Mouse (Mus musculus): ENCODE measurements around the gene Fpr3. TPM values are rescaled to one million over a fixed set of nuclear protein-coding genes. Genes with fewer than 3 reads are reported as not detected.
"Not testable (repeated sequence)": the region's sequence is repeated elsewhere in the genome, so short reads cannot be mapped to it uniquely, and the experiment has no call there.

Gene Fpr3
- not detected in 2 replicates for polyA plus RNA-seq (2016; fragmentation: Nextera tagmentation; extraction: Ambion mirVana)

GRCm38 (mm10) chr17:17887774-17888248, at the start of gene Fpr3, which contains the start of gene Fpr2:
TSS of gene Fpr3 (plus strand) at chr17:17887852.
TSS of gene Fpr2 (plus strand) at chr17:17887824.
- Histone ChIP-seq H3K4me1 (no peaks in the 10 kb centered on the region), H3K4me3 (no peak within 1 kb of the TSS), H3K4me2 (replicated peaks) (no peak within 1 kb of the TSS), H3K9ac (no peak within 1 kb of the TSS), H3K27me3 (no peaks in the 10 kb centered on the region), H3K27ac (no peak within 1 kb of the TSS), H3K36me3 (no peaks in the 10 kb centered on the region), H3K9me3 (no peaks in the 10 kb centered on the region)
- 53% methylated on average over 1 of the region's 1 CpGs for WGBS
- ATAC-seq (ENCODE audit: insufficient number of reproducible peaks, insufficient read depth, low FRiP score, low TSS enrichment), result no peak

GRCm38 (mm10) chr17:17837919-17838701, 49.5 kb upstream of the Fpr3 start:
- Histone ChIP-seq H3K4me3 (peak overlapping the region; percentile 40), H3K4me1 (peaks cover 51% of the 10 kb centered on the region), H3K9ac (peak overlapping the region; percentile 43), H3K27ac (peak overlapping the region; percentile 77), H3K36me3 (peaks cover 81% of the 10 kb centered on the region), H3K4me2 (replicated peaks) (peak overlapping the region; percentile 63), H3K9me3 (no peaks in the 10 kb centered on the region), H3K27me3 (no peaks in the 10 kb centered on the region)
- peak; percentile 95 for ATAC-seq (ENCODE audit: insufficient number of reproducible peaks, insufficient read depth, low FRiP score, low TSS enrichment)
- 1% methylated on average over 41 of the region's 43 CpGs for WGBS

- Histone ChIP-seq H3K27ac (no peak overlapping the region), H3K4me2 (replicated peaks) (no peak overlapping the region), H3K4me1 (peaks cover 39% of the 10 kb centered on the region), H3K4me3 (no peak overlapping the region), H3K36me3 (peaks cover 76% of the 10 kb centered on the region), H3K9me3 (no peaks in the 10 kb centered on the region), H3K9ac (no peak overlapping the region), H3K27me3 (no peaks in the 10 kb centered on the region)
- ATAC-seq (ENCODE audit: insufficient number of reproducible peaks, insufficient read depth, low FRiP score, low TSS enrichment), result no peak
- WGBS, result 93% methylated on average over 2 of the region's 2 CpGs
These were observed 48.4 kb upstream of the Fpr3 start for GRCm38 (mm10) chr17:17839276-17839675.

DNA sequence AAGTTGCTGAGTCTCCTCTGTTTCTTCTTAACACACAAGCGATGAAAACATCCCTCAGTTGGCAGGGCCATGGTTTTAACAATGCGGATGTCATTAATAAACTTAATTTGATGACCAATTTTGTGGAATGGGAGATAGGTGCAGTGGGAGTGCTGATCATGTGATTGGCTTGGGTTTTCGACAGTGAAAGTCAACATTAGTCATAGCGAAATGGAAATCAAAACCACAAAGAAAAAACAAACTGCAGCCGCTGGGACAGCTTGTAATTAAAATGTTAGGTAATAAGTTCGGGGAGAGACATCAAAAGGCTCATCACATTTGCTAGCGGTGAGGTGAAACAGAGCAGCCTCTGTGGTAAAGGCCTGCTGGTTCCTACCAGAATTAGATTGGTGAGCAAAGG, 46.9 kb upstream of the Fpr3 start:
- H3K9ac ChIP-seq, result no peak overlapping the region
- no peak overlapping the region for H3K27ac ChIP-seq
- H3K4me2 ChIP-seq (replicated peaks), result no peak overlapping the region
- no peak for ATAC-seq (ENCODE audit: insufficient number of reproducible peaks, insufficient read depth, low FRiP score, low TSS enrichment)
- no peak overlapping the region for H3K4me3 ChIP-seq
- H3K4me1 ChIP-seq, result peaks cover 25% of the 10 kb centered on the region
- H3K27me3 ChIP-seq, result no peaks in the 10 kb centered on the region
- H3K9me3 ChIP-seq, result no peaks in the 10 kb centered on the region
- 87% methylated on average over 7 of the region's 7 CpGs for WGBS
- peaks cover 61% of the 10 kb centered on the region for H3K36me3 ChIP-seq

- peak; percentile 49; the same call in 1 of the 2 replicates for ATAC-seq (ENCODE audit: insufficient number of reproducible peaks, insufficient read depth, low FRiP score, low TSS enrichment)
- WGBS, result 76% methylated on average over 27 of the region's 27 CpGs
These were observed 44.0 kb upstream of the Fpr3 start for GRCm38 (mm10) chr17:17843534-17844261.

GRCm38 (mm10) chr17:17844606-17845005, 43.0 kb upstream of the Fpr3 start:
- H3K4me1 ChIP-seq; H3K27me3 ChIP-seq; ATAC-seq (ENCODE audit: insufficient number of reproducible peaks, insufficient read depth, low FRiP score, low TSS enrichment); H3K9me3 ChIP-seq; H3K4me2 ChIP-seq (replicated peaks); H3K4me3 ChIP-seq; H3K9ac ChIP-seq; H3K27ac ChIP-seq: not testable (repeated sequence)
- H3K36me3 ChIP-seq, result peaks cover 41% of the 10 kb centered on the region
- 78% methylated on average over 3 of the region's 3 CpGs for WGBS

More at GRCm38 (mm10) chr17:17843534-17844261, 44.0 kb upstream of the Fpr3 start:
- Histone ChIP-seq H3K9ac (no peak overlapping the region), H3K27me3 (no peaks in the 10 kb centered on the region), H3K9me3 (no peaks in the 10 kb centered on the region), H3K4me1 (peaks cover under 1% of the 10 kb centered on the region; the same call in 1 of the 2 replicates), H3K36me3 (peaks cover 46% of the 10 kb centered on the region), H3K4me3 (no peak overlapping the region), H3K4me2 (replicated peaks) (no peak overlapping the region), H3K27ac (no peak overlapping the region)

DNA sequence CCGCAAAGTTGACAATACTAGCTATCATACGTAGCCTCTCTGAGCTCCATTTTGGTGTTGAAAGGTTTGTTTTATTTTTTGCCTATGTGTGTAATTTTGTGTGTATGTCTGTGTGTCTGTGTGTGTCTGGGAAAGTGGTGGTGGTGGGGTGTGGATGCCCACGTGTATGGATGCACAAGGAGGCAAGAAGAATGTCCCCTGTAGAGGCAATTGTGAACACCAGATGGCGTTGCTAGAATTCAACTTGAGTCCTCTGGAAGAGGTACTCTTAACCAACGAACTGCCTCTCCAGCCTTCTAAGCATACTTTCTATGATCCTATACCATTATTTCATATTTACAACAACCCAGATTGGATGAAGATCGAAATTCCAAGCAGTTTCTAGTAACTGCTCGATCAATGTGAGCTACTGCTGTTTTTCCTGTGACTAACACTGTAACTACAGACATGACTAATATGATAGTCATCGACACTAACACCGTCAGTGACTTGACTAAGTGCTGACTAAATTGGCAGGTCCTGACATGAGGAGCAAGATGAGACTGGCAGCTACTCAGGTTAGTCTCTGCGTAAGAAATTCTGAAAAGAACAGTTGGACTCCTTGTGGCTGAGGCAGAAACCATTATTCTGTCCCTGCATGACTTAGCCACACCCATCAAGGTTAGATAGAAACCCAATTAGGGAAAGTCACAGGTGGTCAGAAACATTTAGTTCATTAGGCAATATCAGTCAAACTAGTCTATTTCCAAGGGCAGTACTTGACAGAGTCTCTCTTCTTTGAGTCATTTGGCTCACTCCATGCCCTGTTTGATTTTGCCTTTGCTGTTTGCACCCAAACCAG, 42.2 kb upstream of the Fpr3 start:
- H3K27ac ChIP-seq, result no peak overlapping the region
- WGBS, result 74% methylated on average over 10 of the region's 10 CpGs
- H3K9me3 ChIP-seq, result no peaks in the 10 kb centered on the region
- H3K36me3 ChIP-seq, result peaks cover 34% of the 10 kb centered on the region
- H3K27me3 ChIP-seq, result peaks cover 11% of the 10 kb centered on the region
- H3K4me2 ChIP-seq (replicated peaks), result no peak overlapping the region
- no peak for ATAC-seq (ENCODE audit: insufficient number of reproducible peaks, insufficient read depth, low FRiP score, low TSS enrichment)
- no peak overlapping the region for H3K9ac ChIP-seq
- 0 out of 2 replicates have a peak, but pooled peaks cover 4% of the 10 kb centered on the region for H3K4me1 ChIP-seq
- H3K4me3 ChIP-seq, result no peak overlapping the region

GRCm38 (mm10) chr17:17848988-17849387, 38.7 kb upstream of the Fpr3 start:
- 73% methylated on average over 2 of the region's 2 CpGs for WGBS
- no peak overlapping the region for H3K9ac ChIP-seq
- peaks cover 13% of the 10 kb centered on the region for H3K27me3 ChIP-seq

GRCm38 (mm10) chr17:17849906-17850712, 37.5 kb upstream of the Fpr3 start:
- no peaks in the 10 kb centered on the region for H3K9me3 ChIP-seq
- peak overlapping the region; percentile 19; the same call in 1 of the 2 replicates for H3K4me2 ChIP-seq (replicated peaks)
- H3K27me3 ChIP-seq, result peaks cover 13% of the 10 kb centered on the region
- WGBS, result 19% methylated on average over 55 of the region's 55 CpGs
- H3K27ac ChIP-seq, result no peak overlapping the region
- peaks cover 6% of the 10 kb centered on the region; the same call in 1 of the 2 replicates for H3K36me3 ChIP-seq
- 0 out of 2 replicates have a peak overlapping the region, but pooled peaks have one; percentile 24 for H3K9ac ChIP-seq
- H3K4me1 ChIP-seq, result peaks cover 10% of the 10 kb centered on the region
- no peak overlapping the region for H3K4me3 ChIP-seq
- ATAC-seq (ENCODE audit: insufficient number of reproducible peaks, insufficient read depth, low FRiP score, low TSS enrichment), result no peak

More at GRCm38 (mm10) chr17:17848988-17849387, 38.7 kb upstream of the Fpr3 start:
- H3K4me2 ChIP-seq (replicated peaks), result no peak overlapping the region
- H3K27ac ChIP-seq, result no peak overlapping the region
- H3K9me3 ChIP-seq, result no peaks in the 10 kb centered on the region
- H3K36me3 ChIP-seq, result peaks cover 6% of the 10 kb centered on the region; the same call in 1 of the 2 replicates
- ATAC-seq (ENCODE audit: insufficient number of reproducible peaks, insufficient read depth, low FRiP score, low TSS enrichment), result no peak
- H3K4me1 ChIP-seq, result 0 out of 2 replicates have a peak, but pooled peaks cover 4% of the 10 kb centered on the region
- H3K4me3 ChIP-seq, result no peak overlapping the region

DNA sequence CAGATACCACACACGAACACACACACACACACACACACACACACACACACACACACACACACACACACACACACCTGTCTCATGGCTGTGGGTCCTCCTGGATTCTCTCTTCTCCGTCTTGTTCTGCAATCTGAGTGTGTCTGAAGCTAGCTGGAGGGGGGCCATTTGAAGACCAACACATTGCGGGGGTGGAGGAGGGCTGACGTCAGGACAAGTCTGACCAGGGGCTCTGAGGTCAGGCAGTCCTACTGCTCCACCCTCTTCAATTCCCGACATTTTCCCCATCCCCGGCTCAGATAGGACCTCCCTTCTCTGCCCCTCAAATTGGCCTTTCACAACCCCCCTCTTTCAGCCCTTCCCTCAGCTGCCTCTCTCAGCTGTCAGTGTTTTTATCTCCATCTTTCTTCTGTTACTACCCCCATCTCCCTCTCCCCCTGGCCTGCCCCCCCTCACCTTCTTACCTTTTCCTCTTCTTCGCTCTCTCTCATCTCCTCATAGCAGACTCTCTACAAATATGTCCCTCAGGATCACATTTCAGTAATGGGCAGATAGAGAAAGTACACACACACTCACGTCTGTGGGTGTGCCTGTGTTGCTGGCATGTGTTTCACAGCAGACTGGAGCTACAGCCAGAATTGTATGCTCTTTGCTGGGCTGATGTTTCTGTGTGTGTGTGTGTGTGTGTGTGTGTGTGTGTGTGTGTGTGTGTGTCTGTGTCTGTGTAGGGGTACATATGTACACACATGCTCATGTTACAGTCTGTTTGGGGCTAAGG, 32.4 kb upstream of the Fpr3 start, which contains the start of gene Has1:
Has1 (minus strand) TSS at position 142 of the 775 bp plus-strand sequence.
- ATAC-seq (ENCODE audit: insufficient number of reproducible peaks, insufficient read depth, low FRiP score, low TSS enrichment), result peak; percentile 68; the same call in 1 of the 2 replicates
- peaks cover 13% of the 10 kb centered on the region for H3K4me1 ChIP-seq
- H3K36me3 ChIP-seq, result 0 out of 2 replicates have a peak, but pooled peaks cover 6% of the 10 kb centered on the region
- peak within 1 kb of the TSS; percentile 9; the same call in 1 of the 2 replicates for H3K4me2 ChIP-seq (replicated peaks)
- no peak within 1 kb of the TSS for H3K4me3 ChIP-seq
- peaks cover 3% of the 10 kb centered on the region for H3K27me3 ChIP-seq
- H3K9me3 ChIP-seq, result no peaks in the 10 kb centered on the region
- 0 out of 2 replicates have a peak within 1 kb of the TSS, but pooled peaks have one; percentile 17 for H3K27ac ChIP-seq
- H3K9ac ChIP-seq, result no peak within 1 kb of the TSS
- WGBS, result 22% methylated on average over 8 of the region's 8 CpGs

Measured in embryonic facial prominence, embryonic 12.5 days (tissue).